Mouse (Mus musculus): Measurements from ENCODE around the gene Rab26.

Gene Rab26

DNA sequence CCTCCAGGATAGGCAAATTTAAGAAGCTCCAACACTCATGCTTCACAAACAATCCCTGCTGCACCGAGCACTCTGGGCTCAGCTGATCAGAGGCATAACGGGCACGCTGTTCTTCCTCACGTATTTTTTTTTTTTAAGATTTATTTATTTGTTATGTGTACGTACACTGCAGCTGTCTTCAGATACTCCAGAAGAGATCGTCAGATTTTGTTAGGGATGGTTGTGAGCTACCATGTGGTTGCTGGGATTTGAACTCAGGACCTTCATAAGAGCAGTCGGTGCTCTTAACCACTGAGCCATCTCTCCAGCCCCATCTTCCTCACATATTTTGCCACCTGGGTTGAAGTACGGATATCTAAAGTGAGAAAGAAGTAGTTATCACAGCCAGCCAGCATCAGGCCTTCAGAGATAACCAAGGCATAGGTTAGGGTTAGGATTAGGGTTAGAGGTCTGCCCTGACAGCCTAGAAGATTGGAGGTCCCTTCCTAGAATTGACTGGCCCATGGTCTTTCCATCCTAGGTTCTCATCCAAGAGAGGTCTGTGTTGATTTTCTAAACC is at the start of gene Rab26:
Gene Rab26, minus strand, starts transcription at position 51 of the 559 bp plus-strand sequence.
- no peak for DNase-seq (ENCODE audit: low read depth, low spot score)

DNA sequence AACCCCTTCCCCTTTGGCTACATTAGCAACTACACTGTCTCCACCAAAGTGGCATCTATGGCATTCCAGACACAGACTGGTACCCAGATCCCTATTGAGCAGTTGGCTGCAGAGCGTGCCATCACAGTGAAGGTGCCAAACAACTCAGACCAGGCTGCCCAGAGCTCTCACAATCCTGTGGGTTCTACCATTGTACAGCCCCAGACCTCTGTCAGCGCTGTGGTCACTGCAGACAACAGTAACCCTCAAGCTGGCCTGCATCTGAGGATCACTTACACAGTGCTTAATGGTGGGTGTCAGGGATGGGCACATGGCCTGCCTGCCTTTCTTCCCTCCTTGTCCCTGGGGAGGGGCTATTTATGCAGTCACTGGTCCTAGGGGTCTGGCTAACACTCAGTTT is 46.3 kb upstream of the Rab26 start:
- DNase-seq (ENCODE audit: low read depth, low spot score): no peak

DNA sequence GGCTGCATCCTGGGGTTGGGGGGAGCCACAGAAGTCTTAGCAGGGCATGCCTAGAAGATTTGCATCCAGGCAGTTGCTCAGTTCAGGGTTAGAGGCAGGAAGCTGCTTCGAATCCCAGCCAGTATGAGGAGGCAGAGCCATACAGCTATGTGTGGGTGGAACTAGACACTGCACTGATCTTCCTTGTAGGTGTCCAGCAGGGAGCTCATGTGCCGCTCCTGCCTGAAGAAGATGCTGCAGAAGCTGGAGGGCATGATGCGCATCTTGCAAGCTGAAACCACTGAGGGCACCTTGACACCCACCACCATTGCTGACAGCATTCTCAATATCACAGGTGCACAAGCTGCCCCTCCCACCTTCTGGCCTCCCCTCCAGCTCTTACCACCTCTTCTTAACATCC is 45.5 kb upstream of the Rab26 start:
- DNase-seq (ENCODE audit: low read depth, low spot score): no peak

DNA sequence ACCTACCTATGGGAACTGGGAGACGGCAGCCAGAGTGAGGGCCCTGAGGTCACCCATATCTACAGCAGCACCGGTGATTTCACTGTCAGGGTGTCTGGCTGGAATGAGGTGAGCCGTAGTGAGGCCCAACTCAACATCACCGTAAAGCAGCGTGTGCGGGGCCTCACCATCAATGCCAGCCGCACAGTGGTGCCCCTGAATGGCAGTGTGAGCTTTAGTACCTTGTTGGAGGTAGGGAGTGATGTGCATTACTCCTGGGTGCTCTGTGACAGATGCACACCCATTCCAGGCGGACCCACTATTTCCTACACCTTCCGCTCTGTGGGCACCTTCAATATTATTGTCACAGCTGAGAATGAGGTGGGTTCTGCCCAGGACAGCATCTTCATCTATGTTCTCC is 39.8 kb upstream of the Rab26 start:
- DNase-seq (ENCODE audit: low read depth, low spot score): no peak

DNA sequence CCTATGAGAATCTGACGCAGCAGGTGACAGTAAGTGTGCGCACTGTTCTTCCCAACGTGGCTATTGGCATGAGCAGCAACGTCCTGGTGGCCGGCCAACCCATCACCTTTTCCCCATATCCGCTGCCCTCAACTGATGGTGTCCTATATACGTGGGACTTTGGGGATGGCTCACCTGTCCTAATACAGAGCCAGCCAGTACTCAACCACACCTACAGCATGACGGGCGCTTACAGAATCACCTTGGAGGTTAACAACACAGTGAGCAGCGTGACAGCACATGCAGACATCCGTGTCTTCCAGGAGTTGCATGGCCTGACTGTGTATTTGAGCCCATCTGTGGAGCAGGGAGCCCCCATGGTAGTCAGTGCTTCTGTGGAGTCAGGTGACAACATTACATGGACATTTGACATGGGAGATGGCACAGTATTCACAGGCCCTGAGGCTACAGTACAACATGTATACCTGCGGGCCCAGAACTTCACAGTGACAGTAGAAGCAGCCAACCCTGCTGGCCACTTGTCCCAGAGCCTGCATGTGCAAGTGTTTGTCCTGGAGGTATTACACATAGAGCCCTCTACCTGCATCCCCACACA is 38.7 kb upstream of the Rab26 start:
- no peak for DNase-seq (ENCODE audit: low read depth, low spot score)

DNA sequence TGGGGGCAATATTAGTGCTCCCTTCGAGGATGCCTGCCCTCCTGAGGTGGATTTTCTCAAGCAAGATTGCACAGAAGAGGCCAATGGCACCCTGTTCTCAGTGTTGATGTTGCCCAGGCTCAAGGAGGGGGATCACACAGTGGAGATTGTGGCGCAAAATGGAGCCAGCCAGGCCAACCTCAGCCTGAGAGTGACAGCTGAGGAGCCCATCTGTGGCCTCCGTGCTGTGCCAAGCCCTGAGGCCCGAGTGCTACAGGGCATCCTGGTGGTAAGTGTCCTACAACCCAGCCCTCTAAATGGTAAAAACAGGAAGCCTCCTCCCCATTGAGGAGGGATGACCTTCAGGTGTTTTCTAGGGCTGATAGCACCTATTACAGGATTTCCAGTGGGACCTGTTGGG is 35.8 kb upstream of the Rab26 start:
- no peak for DNase-seq (ENCODE audit: low read depth, low spot score)

DNA sequence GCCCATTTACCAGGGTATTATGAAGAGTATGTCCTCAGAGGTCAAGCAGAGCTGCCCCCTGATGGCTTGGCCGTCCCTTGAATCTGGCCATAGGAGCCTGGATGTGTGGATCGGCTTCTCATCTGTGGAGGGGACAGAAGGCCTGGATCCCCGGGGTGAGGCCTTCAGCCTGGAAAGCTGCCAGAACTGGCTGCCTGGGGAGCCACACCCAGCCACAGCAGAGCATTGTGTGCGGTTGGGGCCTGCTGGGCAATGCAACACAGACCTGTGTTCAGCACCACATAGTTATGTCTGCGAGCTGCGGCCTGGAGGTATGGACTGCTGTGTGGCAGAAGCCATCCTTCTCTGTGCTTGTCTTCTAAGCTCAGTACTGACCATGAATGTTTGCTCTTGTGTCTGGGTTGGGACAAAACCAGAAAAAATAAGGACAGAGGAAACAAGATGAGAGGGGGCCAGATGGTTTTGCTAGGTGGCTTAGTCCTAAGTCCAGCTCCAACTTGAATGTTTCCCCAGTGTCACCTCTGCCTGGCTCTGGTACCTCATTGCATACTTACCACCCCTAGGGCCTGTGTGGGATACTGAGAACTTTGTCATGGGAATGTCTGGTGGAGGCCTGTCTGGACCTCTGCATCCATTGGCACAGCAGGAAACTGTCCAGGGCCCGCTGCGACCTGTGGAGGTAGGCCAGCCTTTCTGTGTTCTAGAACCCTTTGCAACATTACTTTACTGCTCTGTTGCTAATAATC is 33.2 kb upstream of the Rab26 start:
- no peak for DNase-seq (ENCODE audit: low read depth, low spot score)

GRCm38 (mm10) chr17:24565792-24566191 is 31.8 kb upstream of the Rab26 start:
- DNase-seq (ENCODE audit: low read depth, low spot score): no peak

DNA sequence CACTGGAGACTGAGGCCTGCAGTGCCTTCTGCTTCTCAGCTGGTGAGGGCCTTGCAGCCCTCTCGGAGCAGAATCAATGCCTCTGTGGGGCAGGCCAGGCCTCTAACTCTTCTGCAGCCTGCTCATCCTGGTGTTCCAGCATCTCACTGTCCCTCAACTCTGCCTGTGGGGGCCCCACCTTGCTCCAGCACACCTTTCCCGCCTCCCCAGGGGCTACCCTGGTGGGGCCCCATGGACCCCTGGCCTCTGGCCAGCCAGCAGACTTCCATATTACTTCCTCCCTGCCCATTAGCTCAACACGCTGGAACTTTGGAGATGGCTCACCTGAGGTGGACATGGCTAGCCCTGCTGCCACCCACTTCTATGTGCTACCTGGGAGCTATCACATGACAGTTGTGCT is 31.1 kb upstream of the Rab26 start:
- DNase-seq (ENCODE audit: low read depth, low spot score): no peak

GRCm38 (mm10) chr17:24564422-24564821 is 30.4 kb upstream of the Rab26 start:
- no peak for DNase-seq (ENCODE audit: low read depth, low spot score)

GRCm38 (mm10) chr17:24563638-24564037 is 29.6 kb upstream of the Rab26 start:
- no peak for DNase-seq (ENCODE audit: low read depth, low spot score)

- DNase-seq (ENCODE audit: low read depth, low spot score): no peak
These were observed 27.6 kb upstream of the Rab26 start for GRCm38 (mm10) chr17:24561592-24561991.

GRCm38 (mm10) chr17:24560301-24561028 is 26.5 kb upstream of the Rab26 start:
- DNase-seq (ENCODE audit: low read depth, low spot score): no peak

DNA sequence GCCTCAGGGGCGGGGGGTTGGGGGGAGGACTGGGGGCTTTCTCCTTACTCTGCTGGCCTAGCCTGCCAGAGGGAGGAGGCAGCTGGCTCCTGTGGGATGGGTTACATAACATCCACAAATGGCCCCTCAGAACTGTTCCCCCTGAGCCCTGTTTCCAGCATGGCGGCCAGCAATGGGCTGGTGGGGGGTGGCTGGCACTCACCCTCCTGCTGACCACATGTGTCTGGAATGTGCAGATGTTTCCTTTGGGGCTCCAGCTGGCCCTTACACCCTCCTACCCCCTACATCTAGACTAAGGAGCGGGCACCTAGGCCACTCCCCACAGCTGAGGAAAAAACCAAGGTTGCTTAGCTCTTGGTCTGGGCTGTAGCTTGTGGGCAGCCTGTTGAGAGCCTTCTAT is 25.1 kb upstream of the Rab26 start:
- no peak for DNase-seq (ENCODE audit: low read depth, low spot score)

DNA sequence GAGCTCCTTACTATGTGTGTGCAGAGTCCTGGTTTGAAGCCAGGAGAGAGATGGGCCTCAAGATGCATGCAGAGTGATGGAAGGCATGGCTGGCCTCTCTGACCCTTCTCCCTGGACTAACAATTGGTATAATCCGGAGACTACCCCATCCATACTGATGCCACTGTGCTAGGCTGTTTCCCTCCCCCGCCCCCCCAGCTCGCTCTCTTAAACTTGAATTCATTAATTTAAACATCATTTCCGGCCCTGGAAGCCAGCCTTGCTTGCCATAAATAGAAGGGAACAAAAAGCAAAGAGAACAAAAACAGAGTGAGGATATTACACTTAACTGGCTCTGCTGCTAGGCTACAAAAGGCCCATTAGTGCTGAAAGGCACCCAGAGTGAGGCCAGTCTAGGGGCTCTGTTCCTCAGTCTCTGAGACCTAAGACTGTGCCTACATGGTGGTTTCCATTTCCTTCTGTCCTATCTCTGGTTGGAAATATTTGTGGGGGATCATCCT is 24.6 kb upstream of the Rab26 start:
- no peak for DNase-seq (ENCODE audit: low read depth, low spot score)

DNA sequence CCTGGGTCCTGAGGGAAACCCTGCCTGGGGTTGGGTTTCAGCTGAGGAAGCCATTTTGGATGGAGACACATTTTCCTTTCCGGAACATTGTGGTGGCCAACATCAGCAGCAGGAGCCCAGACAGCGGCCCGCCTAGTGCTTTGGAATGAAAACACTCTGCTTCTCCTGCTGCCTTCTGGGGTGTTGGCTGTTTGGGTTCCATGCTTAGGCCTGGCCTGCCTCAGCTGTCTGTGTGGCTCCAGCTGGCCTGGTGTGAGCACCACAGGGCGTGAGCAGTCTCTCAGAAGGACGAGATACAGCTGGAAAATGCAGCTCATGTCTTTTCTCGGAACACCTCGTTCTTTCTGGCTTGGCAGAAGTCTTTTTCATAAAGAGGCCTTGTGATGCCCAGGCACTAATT is 23.1 kb upstream of the Rab26 start:
- no peak for DNase-seq (ENCODE audit: low read depth, low spot score)

- no peak for DNase-seq (ENCODE audit: low read depth, low spot score)
These were observed 17.0 kb upstream of the Rab26 start for GRCm38 (mm10) chr17:24551050-24551444.

- DNase-seq (ENCODE audit: low read depth, low spot score): no peak
These were observed 16.5 kb upstream of the Rab26 start for GRCm38 (mm10) chr17:24550416-24551049.

DNA sequence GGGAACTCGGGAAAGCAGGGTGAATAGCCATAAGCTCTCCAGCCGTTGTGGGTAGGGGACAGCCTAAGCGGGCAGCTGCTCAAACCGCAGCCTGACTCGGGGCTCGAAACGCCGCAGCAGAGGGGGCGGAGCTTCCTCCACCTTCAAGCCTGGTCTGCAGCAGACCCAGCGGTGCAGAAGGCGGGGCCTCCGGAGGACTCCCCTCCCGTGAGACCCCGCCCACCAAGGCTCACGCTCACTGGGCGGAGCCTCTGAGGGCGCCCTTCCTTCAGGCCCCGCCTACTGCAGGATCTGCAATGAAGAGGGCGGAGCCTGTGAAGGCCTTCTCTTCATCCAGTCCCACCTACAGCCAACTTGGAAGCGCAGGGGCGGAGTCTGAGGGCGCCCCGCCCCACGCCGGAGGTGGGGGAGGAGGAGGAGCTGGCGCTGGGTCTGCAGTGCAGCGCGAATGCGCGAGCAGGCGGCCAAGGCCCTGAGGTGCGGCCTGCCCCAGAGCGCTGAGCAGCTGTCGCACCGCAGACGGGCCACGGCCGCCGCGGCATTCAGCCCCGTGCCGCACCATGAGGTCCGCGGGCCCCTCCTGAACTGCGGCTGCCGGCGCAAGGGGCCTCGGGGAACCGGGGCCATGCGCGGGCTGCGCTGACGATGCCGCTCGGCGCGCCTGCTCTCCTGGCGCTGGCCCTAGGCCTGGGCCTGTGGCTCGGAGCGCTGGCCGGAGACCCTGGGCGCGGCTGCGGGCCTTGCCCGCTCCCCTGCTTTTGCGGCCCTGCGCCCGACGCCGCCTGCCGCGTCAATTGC is 15.8 kb upstream of the Rab26 start, which contains the start of gene Pkd1:
Gene Pkd1, plus strand, starts transcription at position 217 of the 798 bp plus-strand sequence.
- DNase-seq (ENCODE audit: low read depth, low spot score): peak; percentile 95

DNA sequence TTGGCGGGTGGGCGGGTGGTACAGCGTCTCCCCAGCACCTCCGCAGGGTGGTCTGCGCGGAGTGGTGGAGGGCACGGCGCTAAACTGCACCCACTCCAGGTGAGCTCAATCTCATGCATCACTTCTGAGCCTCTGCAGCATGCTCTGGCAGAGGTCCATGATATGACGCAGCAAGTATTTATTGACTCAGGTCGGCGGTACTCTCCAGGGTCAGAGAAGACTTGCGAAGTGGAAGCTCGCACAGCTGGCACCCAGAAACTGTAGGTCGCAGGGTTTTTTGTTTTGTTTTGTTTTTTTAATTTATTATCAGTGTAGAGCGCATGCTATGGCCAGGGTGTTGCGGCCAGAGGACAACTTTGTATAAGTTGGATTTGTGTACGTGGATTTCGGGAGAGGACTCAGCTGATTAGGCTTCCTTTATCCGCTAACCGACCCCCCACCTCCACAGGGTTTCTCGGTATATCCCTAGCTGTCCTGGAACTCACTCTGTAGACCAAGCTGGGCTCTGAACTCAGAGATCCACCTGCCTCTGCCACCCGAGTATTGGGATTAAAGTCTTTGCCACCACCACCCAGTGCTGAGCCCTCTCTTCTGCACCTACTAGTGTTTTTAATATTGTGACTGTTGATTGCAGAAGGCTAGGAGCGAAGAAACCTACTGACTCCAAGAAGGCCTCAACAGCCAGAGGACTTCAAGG is 15.1 kb upstream of the Rab26 start:
- no peak for DNase-seq (ENCODE audit: low read depth, low spot score)
